Mouse (Mus musculus) G1E-ER4 (cell line): ENCODE measurements around the gene Vwa3b. TPM values are rescaled to one million over a fixed set of nuclear protein-coding genes. Genes with fewer than 3 reads are reported as not detected.

Experiments
- GATA1 ChIP-seq: IDR thresholded peaks from one replicate; pipeline ENCODE4 v1.8.0; 2012; ENCODE audit warnings: low read length, inconsistent platforms
- polyA plus RNA-seq: library from polyadenylated mRNA; stranded (reverse); fragments of >175 nt; gene quantifications from 2 replicates; pipeline ENCODE4 v1.2.3, GENCODE M21; 2012

Vwa3b gene
- polyA plus RNA-seq, 1 experiment = not detected

- TF ChIP-seq GATA1 = no peak
Observed at GRCm38 (mm10) chr1:37219593-37219992, 193.2 kb downstream of the Vwa3b start.

GRCm38 (mm10) chr1:37220134-37220907, 193.9 kb downstream of the Vwa3b start:
- TF ChIP-seq GATA1 = no peak

GRCm38 (mm10) chr1:37222002-37222401, 195.6 kb downstream of the Vwa3b start:
- no peak for TF ChIP-seq GATA1

GRCm38 (mm10) chr1:37230404-37230803, 204.0 kb downstream of the Vwa3b start:
- TF ChIP-seq GATA1 = no peak

- no peak for TF ChIP-seq GATA1
Observed at GRCm38 (mm10) chr1:37231295-37231701, 204.9 kb downstream of the Vwa3b start.

Other genes starting within 250 kb of the Vwa3b start
- 78.1 and 84.6 TPM in 2 replicates for gene Tmem131, start 82.9 kb upstream of the Vwa3b start, polyA plus RNA-seq
- not detected in 2 replicates for gene Cnga3, start 187.8 kb downstream of the Vwa3b start, polyA plus RNA-seq